Mouse (Mus musculus): ENCODE measurements around the gene Camkv.

DNA sequence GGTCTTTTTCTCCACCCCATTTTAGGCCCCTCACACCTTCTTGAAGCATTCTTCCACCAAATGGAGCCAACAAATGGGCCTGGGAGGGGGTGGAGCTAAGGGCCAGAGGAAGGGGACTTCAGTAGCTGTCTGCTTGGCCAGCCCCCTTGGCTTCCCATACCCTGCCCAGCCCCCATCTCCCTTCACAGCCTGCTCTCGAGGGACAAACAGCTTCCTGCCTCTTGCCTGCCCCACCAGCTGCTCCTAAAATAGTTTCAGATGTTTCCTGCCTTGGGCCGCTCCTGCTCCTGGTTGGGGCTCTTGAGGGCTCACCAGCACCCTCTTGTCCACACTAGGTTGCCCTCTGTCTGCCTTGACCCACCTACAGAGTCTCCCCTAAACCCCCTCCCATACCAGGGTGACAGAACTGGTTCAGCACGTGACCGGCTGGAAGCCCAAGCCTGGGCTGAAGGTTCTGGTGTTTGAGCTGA lies 48.0 kb downstream of the Camkv start:
- TF ChIP-seq POLR2A (IDR thresholded peaks at IDR 0.05; ENCODE audit: insufficient read length, low read depth): no peak
- TF ChIP-seq POLR2AphosphoS2 (IDR thresholded peaks at IDR 0.05; ENCODE audit: insufficient read length, low read depth): no peak
- no peak for TF ChIP-seq TCF12 (IDR thresholded peaks at IDR 0.05; ENCODE audit: insufficient read depth, poor library complexity, severe bottlenecking)
- no peak for TF ChIP-seq USF1 (IDR thresholded peaks at IDR 0.05; ENCODE audit: low read depth)
- TF ChIP-seq MYOG (IDR thresholded peaks at IDR 0.05; ENCODE audit: control insufficient read depth in 1 of 3, insufficient read depth in 1 of 3, insufficient read length in 2 of 3, low read depth in 2 of 3): no peak
- no peak for TF ChIP-seq MAX (IDR thresholded peaks at IDR 0.05; ENCODE audit: low read depth)
- no peak for TF ChIP-seq E2F4 (IDR thresholded peaks at IDR 0.05; ENCODE audit: insufficient read depth)
- TF ChIP-seq SRF (IDR thresholded peaks at IDR 0.05; ENCODE audit: control insufficient read depth, insufficient read length, low read depth): no peak
- no peak for TF ChIP-seq CEBPB (IDR thresholded peaks at IDR 0.05; ENCODE audit: insufficient read depth, poor library complexity, severe bottlenecking)
- no peak for TF ChIP-seq MYOD1 (IDR thresholded peaks at IDR 0.05; ENCODE audit: control insufficient read depth in 1 of 3, insufficient read length in 2 of 3, low read depth in 2 of 3)
- TF ChIP-seq REST (IDR thresholded peaks at IDR 0.05; ENCODE audit: insufficient read depth, insufficient read length): no peak
- no peak for TF ChIP-seq TCF3 (IDR thresholded peaks at IDR 0.05; ENCODE audit: insufficient read length, low read depth)

Measured in myocyte (in vitro differentiated cells).